Mouse (Mus musculus) heart, postnatal 0 days (tissue): ENCODE measurements at regions not wholly inside any gene's neighbourhood (a gene's known extent, or its start where the extent isn't known, plus 50 kb on each side); places are given as distances from the start of the nearest gene placed in this dataset.

Source experiments
- CTCF ChIP-seq: IDR thresholded peaks from 2 replicates; pipeline ENCODE4 v1.5.1; 2016; ENCODE audit warnings: antibody characterized with exemption, control low read depth, low read depth
- EP300 ChIP-seq: IDR thresholded peaks from 2 replicates; pipeline ENCODE4 v1.6.1; 2016; ENCODE audit warnings: antibody characterized with exemption, low read depth

- no peak for TF ChIP-seq CTCF
- TF ChIP-seq EP300: no peak
Observed at GRCm38 (mm10) chr9:35332688-35333630, 65.3 kb downstream of the Rpusd4 start.
